Mouse (Mus musculus) layer of hippocampus, adult 8-10 months (tissue): ENCODE measurements around the gene Il4i1. TPM values are rescaled to one million over a fixed set of nuclear protein-coding genes. Genes with fewer than 3 reads are reported as not detected.

ENCODE experiments used
- microRNA-seq, 2 experiments: library from miRNA; unstranded; fragments of <30 nt; microRNA quantifications; one replicate each; pipeline ENCODE4 v1.2.0; 2022
- total RNA-seq, 4 experiments: library from RNA; stranded (reverse); gene quantifications; 2 replicates each; pipeline ENCODE4 v1.2.4; 2022

Gene Il4i1
- total RNA-seq, 4 experiments from 2014 or later = 2.7 to 12.2 (median 7.8) TPM

Small RNAs within 50 kb of the gene (microRNA-seq; reads per million reads assigned to microRNA genes)
- gene Mir707 = 0 reads per million in 2 experiments

Other genes starting within 250 kb of the Il4i1 start
- gene Napsa, start 244.0 kb upstream of the Il4i1 start, total RNA-seq = under 1 TPM in 1 of 4 experiments, not detected in 3; 0.65 TPM
- gene Kcnc3, start 225.7 kb upstream of the Il4i1 start, total RNA-seq = 100 to 1,000 TPM; 133 to 157 (median 145) TPM
- 10 to 100 TPM; 26.6 to 36.6 (median 32.8) TPM for gene Myh14, start 145.5 kb upstream of the Il4i1 start, total RNA-seq
- not detected for gene Izumo2, start 107.6 kb upstream of the Il4i1 start, total RNA-seq
- 10 to 100 TPM; 27.7 to 34.6 (median 33.7) TPM for gene Vrk3, start 68.0 kb upstream of the Il4i1 start, total RNA-seq
- under 1 TPM; 0.31 to 0.70 (median 0.60) TPM for gene Zfp473, start 65.3 kb upstream of the Il4i1 start, total RNA-seq
- gene Nup62, start 299 bp upstream of the Il4i1 start, total RNA-seq = 10 to 100 TPM; 27.7 to 32.5 (median 30.2) TPM
- 10 to 100 TPM; 23.3 to 36.1 (median 26.1) TPM for gene Atf5, start 271 bp downstream of the Il4i1 start, total RNA-seq
- 10 to 100 TPM; 66.3 to 72.6 (median 71.0) TPM for gene Akt1s1, start 32.6 kb downstream of the Il4i1 start, total RNA-seq
- 10 to 100 TPM; 71.9 to 92.1 (median 73.8) TPM for gene Tbc1d17, start 32.7 kb downstream of the Il4i1 start, total RNA-seq
- gene Pnkp, start 40.8 kb downstream of the Il4i1 start, total RNA-seq = 10 to 100 TPM; 29.8 to 37.7 (median 32.4) TPM
- 100 to 1,000 TPM; 310 to 354 (median 329) TPM for gene Ptov1, start 53.4 kb downstream of the Il4i1 start, total RNA-seq
- gene Med25, start 76.3 kb downstream of the Il4i1 start, total RNA-seq = 100 to 1,000 TPM in 3 of 4 experiments, 10 to 100 TPM in 1; 89.6 to 111 (median 107) TPM
- 10 to 100 TPM; 22.9 to 30.0 (median 26.7) TPM for gene Fuz, start 79.7 kb downstream of the Il4i1 start, total RNA-seq
- gene Ap2a1, start 113.1 kb downstream of the Il4i1 start, total RNA-seq = 100 to 1,000 TPM; 274 to 323 (median 303) TPM
- under 1 TPM; 0.37 to 0.85 (median 0.67) TPM for gene Tsks, start 126.8 kb downstream of the Il4i1 start, total RNA-seq
- 100 to 1,000 TPM; 123 to 144 (median 137) TPM for gene Cpt1c, start 158.5 kb downstream of the Il4i1 start, total RNA-seq
- gene Prmt1, start 170.2 kb downstream of the Il4i1 start, total RNA-seq = 100 to 1,000 TPM; 167 to 173 (median 172) TPM
- 10 to 100 TPM; 42.1 to 52.0 (median 45.0) TPM for gene Irf3, start 181.3 kb downstream of the Il4i1 start, total RNA-seq
- 1 to 10 TPM; 2.3 to 6.1 (median 4.3) TPM for gene Bcl2l12, start 182.3 kb downstream of the Il4i1 start, total RNA-seq
- gene Scaf1, start 200.0 kb downstream of the Il4i1 start, total RNA-seq = 100 to 1,000 TPM; 163 to 173 (median 167) TPM
- 10 to 100 TPM; 13.7 to 16.8 (median 15.2) TPM for gene Rras, start 201.6 kb downstream of the Il4i1 start, total RNA-seq
- 10 to 100 TPM; 72.9 to 75.3 (median 73.6) TPM for gene Prr12, start 236.5 kb downstream of the Il4i1 start, total RNA-seq
- 10 to 100 TPM; 42.2 to 53.5 (median 49.8) TPM for gene Nosip, start 246.0 kb downstream of the Il4i1 start, total RNA-seq
- gene Prrg2, start 246.3 kb downstream of the Il4i1 start, total RNA-seq = 1 to 10 TPM; 6.5 to 7.6 (median 6.9) TPM